Mouse (Mus musculus) frontal cortex, postnatal 10 days (tissue): Measurements from ENCODE around the gene Ect2.

Source experiments
- DNase-seq, 2 experiments: peaks; one replicate each; pipeline ENCODE4 v3.0.0; 2022; ENCODE audit warnings: low spot score in 2 of 2, mixed read lengths in 1 of 2

The Ect2 gene

GRCm38 (mm10) chr3:27153701-27154209 is at the start of gene Ect2:
TSS of gene Ect2 (minus strand) at chr3:27153878.
- DNase-seq: peak; percentile 98 to 99

- no peak for DNase-seq
These were observed 48.2 kb upstream of the Ect2 start for GRCm38 (mm10) chr3:27201728-27202411.

GRCm38 (mm10) chr3:27199120-27199519 is 45.4 kb upstream of the Ect2 start:
- DNase-seq: no peak

GRCm38 (mm10) chr3:27197816-27198215 is 44.1 kb upstream of the Ect2 start:
- DNase-seq: no peak

GRCm38 (mm10) chr3:27196529-27196928 is 42.9 kb upstream of the Ect2 start:
- no peak for DNase-seq

- no peak for DNase-seq
These were observed 42.0 kb upstream of the Ect2 start for GRCm38 (mm10) chr3:27195573-27196227.

- DNase-seq: no peak
These were observed 41.5 kb upstream of the Ect2 start for GRCm38 (mm10) chr3:27195153-27195552.

- no peak for DNase-seq
These were observed 40.2 kb upstream of the Ect2 start for GRCm38 (mm10) chr3:27193844-27194317.

- DNase-seq: no peak
These were observed 38.2 kb upstream of the Ect2 start for GRCm38 (mm10) chr3:27191856-27192255.

- no peak for DNase-seq
These were observed 37.2 kb upstream of the Ect2 start for GRCm38 (mm10) chr3:27190865-27191264.

- DNase-seq: peak; percentile 70
These were observed 35.9 kb upstream of the Ect2 start for GRCm38 (mm10) chr3:27189320-27190261.

- DNase-seq: no peak
These were observed 34.7 kb upstream of the Ect2 start for GRCm38 (mm10) chr3:27188386-27188785.

- DNase-seq: peak; percentile 35 to 41
These were observed 30.0 kb upstream of the Ect2 start for GRCm38 (mm10) chr3:27183601-27184175.

GRCm38 (mm10) chr3:27182733-27183600 is 29.3 kb upstream of the Ect2 start, which contains the start of gene Nceh1:
TSS of gene Nceh1 (plus strand) at chr3:27182965.
- DNase-seq: peak; percentile 93 to 94

GRCm38 (mm10) chr3:27179711-27180110 is 26.0 kb upstream of the Ect2 start:
- no peak for DNase-seq

- DNase-seq: no peak
These were observed 16.6 kb upstream of the Ect2 start for GRCm38 (mm10) chr3:27170257-27170656.

GRCm38 (mm10) chr3:27165481-27166065 is 11.9 kb upstream of the Ect2 start:
- DNase-seq: no peak

- DNase-seq: no peak
These were observed 8.7 kb upstream of the Ect2 start for GRCm38 (mm10) chr3:27162410-27162804.

- no peak for DNase-seq
These were observed 8.1 kb upstream of the Ect2 start for GRCm38 (mm10) chr3:27161645-27162409.
